Mouse (Mus musculus) granulocyte monocyte progenitor cell, adult 5-6 weeks (primary cell): ENCODE results near the gene Pakap. TPM values are rescaled to one million over a fixed set of nuclear protein-coding genes. Genes with fewer than 3 reads are reported as not detected.
A peak's percentile ranks its signal among the peaks of the same experiment; 100 is the strongest.

Experiments used
- ATAC-seq: replicated peaks from 2 replicates; pipeline ENCODE4 v1.8.0; 2016; ENCODE audit warnings: mild to moderate bottlenecking, moderate TSS enrichment, inconsistent platforms; ENCODE audit not compliant: poor library complexity, severe bottlenecking
- total RNA-seq, 2 experiments: library from RNA; stranded (forward) in 1 of 2; stranded (reverse) in 1 of 2; fragments of 200-712, 200-1000 nt in 1 of 2; fragments of >200 nt in 1 of 2; fragmentation: Nextera tagmentation in 1 of 2; gene quantifications; 2 replicates each; pipeline ENCODE4 v1.2.3; 2014 to 2017

Gene Pakap
- total RNA-seq, 2 experiments from 2014 or later = 0.10 TPM; not detected in 1

DNA sequence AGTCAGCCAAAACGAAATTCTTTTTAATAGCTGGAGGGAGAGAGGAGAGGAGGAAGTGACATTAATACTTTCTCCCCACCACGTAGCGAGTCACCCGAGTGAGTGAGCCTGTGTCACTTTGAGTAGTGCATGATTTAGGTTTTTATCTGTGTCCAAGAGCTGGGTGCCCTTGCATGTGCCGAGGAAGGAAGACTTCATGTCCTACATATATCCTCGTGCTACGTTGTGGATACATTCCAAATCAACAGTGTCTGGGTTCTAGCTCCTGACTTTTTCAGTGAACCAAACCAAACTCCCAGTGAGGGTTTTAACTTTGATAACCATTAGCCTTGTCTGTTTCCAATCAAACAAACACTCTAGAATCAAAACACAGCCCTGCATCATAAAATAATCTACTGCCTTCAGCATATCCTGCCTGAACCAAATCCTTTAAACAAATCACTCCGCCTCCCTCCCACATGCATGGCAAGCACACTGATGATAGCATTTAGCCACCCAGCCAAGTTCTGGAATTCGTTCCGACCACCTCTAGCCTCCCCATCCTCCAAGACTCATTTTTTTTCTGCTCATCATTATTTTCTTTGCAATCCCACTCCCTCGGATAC is 175.4 kb downstream of the Pakap start:
- no peak for ATAC-seq

DNA sequence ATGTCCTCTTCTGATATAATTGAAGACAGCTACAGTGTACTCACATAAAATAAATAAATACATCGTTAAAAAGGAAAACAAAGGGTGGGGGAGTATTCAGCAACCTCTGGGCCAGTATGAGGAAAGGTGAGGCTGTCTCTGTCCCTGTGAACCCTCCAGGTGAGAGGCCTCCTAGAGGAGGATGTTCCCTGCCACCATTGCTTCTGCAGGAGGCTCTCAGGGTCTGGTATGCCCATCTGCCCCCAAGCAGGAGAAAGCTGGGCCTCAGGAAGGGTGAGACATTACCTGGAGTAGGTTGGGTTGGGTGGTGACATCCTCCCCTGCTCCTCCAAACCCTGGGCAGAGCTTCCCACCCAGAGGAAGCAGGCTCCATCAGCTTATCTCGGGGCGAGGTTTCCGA is 182.7 kb downstream of the Pakap start:
- ATAC-seq = no peak

DNA sequence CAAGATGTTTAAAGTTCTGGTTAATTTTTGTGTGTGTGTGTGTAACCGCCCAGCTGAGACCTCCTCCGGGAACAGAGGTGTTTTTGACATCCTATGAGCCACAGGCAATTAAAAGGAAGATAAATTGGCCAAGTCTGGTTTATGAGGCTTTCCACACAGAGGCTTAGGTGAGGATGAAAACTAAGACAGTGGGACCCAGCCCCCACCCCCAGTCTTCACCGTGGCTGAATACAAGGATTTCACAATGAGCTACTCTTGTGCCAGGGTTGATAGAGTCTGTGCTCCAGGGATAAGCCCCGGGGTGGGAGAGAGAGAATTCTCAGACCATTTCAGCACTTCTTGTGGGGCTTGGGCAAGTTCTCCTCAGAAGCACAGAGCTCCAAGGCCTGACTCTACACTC is 183.1 kb downstream of the Pakap start:
- ATAC-seq = no peak

DNA sequence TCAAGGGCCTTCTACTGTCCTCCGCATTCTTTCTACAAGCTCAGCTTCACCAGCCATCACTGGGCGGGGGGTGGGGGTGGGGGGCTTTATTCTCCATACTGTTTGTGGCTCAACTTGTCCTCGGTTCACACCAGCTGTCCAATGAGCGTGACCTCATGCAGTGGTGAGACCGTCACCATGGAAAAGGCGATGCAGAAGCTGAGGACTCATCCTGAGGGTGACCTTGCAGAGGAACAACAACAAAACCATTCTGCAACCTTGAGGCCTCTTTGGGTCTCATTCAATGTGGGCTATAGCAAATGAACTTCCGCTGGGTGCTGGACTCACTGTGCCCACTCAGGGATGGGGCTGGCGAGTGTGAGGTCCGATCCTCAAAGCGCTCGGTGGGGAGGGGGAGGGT is 183.6 kb downstream of the Pakap start:
- ATAC-seq = no peak

DNA sequence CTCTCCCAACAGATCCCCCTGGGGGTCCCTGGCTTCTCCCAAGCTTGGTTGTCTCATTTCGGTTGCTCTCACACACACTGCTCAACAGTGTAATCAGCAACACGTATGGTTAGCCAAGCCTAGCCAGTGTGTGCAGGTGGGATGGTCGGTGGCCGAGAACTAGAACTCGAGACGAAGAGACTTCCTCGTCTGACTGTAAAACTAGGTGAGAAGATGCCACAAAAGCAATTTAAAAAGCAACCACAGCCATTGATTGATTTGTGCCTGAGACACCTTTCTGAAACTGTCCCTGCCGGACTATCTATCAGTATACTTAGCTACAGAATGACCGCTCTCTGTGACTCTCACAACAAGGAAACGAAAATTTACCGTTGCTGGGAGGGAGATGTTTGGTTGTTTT is 187.1 kb downstream of the Pakap start:
- ATAC-seq = no peak

DNA sequence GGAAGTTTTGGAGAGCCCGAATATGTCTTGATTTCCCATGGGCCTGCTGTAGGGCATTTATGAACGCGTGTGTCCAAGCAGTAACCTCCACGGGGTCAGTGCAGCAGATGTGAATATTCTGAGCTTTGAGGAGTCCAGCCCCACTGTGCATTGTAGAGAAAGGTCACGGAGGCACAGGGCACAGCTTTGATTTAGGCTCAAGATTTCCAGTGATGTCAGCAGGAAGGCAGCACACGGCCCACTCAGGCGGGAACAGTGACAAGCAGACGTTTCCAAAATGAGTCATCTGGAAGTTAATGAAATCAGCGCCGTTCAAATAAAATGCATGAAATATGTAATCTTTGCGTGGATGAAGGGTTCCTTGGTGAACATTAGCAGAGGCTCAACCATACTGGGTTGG is 190.0 kb downstream of the Pakap start:
- ATAC-seq = no peak

DNA sequence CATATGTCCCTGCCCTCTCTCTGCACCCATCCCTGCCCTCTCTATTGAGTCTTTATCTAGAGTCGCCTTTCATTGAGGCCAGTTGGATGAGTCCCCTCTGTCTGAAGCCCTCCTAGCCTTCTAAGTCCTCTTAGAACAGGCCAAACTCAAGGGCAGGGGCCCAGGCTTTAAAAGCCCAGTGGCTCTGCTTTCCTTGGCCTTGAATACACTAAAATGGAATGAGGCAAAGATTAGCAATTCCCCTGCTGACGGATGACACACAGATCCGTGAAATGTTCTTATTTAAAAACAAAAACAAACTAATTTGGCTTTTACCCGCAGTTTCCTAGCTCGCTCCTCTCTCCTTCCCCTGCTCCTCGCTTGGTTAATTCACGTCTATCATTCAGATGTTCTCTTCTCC is 194.4 kb downstream of the Pakap start:
- ATAC-seq = no peak

DNA sequence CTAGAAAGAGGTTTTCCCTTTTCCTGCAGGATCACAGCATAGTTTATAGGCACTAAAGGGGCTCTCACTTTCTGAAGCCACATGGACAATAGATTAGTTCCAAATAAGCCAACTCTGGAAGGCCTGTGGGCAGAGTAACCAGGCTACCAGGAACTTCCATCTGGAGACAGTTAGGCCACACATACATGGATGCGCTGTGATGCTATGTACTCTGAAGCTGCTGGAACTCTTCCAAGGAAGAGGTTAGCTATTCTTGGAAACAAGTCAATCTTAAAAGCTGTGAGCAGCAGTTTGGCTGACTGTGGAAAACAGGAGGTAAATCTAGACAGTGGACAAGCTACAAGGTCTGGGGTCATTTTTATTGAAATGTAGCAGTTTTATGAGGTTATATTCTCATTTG is 196.4 kb downstream of the Pakap start:
- ATAC-seq = no peak

DNA sequence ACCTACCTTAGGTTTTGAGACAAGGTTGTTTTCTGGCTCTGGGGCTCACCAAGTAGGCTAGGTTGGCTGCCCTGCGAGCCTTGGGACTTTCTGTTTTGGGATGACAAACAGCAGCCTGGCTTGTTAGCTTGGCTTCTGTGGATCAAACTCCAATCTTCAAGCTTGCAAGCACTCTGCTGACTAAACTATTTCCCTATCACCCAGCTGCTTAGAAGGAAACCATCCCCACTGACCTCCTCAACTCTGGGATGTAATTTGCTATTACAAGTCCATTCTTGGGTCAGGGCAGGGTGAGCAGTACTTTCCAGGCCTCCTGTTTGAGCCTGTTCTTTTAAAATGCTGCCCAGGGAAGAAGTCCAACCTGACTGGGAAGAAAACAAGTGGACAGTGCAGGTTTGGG is 196.9 kb downstream of the Pakap start:
- ATAC-seq = no peak

DNA sequence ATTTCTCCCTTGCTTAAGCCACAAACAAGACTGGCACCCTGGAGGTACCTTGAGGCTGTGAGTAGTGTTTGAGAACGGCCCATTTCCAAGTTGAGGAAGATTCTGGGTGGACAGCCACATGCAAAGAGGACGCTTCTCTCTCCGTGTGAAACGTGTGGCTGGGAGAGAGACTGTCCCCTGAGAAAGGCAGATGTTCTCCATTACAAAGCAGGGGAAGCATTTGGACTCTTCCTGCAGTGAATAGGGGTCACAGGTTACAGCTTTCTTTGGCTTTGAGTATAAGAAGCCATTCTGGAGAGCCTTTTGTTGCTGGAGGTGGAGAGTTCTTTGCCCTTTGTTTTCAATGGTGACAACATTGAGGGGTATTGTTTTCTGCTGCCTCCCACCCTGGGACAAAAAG is 197.8 kb downstream of the Pakap start:
- no peak for ATAC-seq

DNA sequence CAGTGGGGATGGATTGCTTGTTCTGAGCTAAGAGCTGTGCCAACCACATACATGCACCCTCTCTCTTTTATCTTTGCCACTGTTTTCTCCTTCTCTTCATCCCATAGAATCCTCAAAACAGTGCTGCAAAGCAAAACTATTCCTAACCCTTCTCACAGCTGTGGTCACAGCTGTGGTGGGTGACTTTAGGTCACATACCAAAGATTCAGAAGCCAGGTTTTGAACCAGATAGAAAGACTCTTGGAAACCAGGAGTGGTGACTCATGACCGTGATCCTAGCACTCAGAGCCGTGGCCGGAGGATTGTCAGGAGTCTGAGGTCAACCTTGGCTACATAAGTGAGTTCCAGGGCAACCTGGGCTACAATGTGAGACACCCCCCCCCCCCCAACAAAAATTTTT is 201.0 kb downstream of the Pakap start:
- ATAC-seq = no peak

DNA sequence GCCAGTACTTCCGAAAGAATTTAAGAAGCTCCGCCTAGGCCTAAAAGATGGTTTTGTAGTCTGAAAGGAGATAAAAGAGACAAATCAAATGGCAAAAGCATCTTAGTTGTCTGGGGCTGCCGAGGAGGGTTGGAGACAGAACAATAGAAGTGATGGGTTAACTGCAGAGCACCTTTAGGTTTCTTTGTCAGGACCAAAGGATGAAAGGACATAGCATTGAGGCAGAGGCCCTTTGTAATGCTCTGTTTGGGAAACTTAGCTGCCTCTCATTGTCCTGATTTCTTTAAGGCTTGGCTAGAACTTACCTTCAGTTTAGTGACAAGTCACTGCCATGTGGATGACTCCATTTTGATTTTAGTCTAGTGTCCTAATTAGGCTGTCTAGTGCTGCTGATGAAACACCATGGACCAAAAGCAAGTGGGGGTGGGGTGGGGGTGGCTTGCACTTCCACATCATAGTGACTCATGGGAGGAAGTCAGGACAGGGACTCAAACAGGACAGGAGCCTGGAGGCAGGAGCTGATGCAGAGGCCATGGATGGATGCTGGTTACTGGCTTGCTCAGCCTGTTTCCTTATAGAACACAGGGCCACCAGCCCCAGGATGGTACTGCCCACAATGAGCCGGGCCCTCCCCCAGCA is 202.3 kb downstream of the Pakap start:
- no peak for ATAC-seq

DNA sequence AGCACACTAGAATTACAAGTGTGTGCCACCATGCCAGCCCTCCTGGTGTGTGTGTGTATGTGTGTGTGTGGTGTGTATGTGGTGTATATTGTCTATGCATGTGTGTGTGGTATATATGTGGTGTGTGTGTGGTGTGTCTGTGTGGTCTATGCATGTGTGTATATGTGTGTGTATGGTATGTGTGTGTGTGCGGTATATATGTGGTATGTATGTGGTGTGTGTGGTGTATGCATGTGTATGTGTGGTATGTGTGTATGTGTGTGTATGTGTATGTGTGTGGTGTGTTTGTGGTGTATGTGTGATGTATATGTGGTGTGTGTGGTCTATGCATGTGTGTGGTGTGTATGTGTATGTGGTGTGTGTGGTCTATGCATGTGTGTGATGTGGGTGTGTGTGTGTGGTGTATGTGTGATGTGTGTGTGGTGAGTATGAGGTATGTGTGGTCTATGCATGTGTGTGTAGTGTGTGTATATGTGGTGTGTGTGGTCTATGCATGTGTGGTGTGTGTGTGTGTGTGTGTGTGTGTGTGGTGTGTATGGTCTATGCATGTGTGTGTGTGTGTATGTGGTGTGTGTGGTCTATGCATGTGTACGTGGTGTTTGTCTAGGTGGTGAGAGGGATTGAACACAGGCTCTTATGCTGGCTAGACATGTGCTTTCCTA is 203.7 kb downstream of the Pakap start:
- no peak for ATAC-seq

DNA sequence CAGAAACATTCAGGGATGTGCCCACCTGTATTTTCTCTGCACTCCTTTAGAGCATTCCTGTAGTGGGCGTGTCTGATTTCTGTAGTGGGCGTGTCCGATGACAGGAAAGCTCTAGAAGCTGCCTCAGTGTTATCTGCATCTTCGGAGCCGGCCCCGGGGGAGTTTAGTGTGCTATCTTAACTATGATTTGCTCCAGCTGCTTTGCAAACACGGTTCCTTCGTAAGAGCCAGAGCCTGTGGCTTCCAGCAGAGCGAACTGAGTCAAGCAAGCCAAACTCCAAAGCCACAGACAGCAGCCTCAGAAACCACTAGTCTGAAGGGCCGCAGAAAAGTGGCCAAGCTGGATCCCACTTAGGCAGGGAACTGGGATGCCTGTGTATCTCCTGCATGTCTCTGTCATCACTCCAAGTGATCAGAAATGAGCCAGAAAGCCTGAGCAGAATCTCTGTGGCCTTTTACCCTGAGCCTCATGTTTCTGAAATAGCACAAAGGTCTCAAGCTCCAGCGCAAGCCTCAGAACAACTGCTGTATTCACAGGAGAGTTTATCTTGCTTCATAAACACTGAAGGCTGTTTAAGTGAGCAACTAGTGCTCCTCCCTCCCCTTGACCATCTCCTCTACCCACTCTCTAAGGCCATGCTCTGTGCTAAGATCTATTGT is 205.0 kb downstream of the Pakap start:
- no peak for ATAC-seq

DNA sequence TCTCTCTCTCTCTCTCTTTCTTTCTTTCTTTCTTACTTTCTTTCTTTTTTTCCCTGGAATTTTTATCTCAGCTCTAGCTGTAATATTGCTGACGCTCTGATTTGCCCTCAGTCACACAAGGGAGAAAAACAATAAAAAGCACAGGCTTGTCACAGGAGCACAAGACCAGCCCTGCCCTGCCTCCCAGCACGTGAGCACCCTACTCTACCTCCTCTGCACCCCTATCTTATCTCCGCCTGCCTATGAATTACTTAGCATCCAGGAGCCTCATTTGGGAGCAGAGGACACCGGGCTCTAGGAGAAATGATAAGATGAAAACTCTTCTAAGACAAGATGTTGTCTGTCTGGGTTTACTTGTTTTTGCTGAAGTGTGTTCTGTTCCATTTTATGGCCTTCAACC is 206.5 kb downstream of the Pakap start:
- no peak for ATAC-seq

DNA sequence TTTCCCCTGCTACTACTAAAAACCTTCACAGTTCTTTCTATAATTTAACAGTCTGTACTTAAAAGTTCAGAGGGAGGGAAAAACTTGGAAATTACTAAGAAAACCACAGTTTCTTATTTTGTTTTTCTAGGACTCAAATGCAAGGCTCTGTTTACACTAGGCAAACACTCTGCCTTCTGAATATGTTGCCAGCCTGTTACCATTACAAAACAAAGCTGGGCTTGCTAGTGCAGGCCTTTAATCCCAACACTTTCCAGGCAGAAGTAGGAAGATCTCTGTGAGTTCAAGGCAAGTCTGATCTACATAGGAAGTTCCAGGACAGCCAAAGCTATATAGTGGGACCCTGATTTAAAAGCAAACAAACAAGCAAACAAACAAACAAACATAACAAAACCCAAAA is 207.6 kb downstream of the Pakap start:
- no peak for ATAC-seq

DNA sequence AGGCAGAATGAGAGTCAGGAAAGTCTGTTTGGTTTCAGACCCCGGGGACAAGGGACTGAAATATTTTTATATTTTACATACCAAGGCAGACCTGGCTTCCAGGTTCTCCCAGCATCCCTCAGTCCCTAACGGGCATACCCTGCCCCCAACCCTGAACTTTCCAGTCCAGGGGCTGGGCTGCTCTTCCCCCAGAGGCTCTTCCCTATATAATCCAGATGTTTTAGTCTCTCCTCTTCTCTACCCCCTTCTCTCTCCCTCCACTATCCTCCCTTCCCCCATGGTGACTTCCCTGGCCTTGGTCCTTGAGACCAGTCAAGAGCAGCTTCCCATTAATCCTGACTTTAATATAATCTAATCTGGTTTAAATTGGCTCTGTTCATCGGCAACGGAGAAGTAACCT is 212.4 kb downstream of the Pakap start:
- no peak for ATAC-seq

DNA sequence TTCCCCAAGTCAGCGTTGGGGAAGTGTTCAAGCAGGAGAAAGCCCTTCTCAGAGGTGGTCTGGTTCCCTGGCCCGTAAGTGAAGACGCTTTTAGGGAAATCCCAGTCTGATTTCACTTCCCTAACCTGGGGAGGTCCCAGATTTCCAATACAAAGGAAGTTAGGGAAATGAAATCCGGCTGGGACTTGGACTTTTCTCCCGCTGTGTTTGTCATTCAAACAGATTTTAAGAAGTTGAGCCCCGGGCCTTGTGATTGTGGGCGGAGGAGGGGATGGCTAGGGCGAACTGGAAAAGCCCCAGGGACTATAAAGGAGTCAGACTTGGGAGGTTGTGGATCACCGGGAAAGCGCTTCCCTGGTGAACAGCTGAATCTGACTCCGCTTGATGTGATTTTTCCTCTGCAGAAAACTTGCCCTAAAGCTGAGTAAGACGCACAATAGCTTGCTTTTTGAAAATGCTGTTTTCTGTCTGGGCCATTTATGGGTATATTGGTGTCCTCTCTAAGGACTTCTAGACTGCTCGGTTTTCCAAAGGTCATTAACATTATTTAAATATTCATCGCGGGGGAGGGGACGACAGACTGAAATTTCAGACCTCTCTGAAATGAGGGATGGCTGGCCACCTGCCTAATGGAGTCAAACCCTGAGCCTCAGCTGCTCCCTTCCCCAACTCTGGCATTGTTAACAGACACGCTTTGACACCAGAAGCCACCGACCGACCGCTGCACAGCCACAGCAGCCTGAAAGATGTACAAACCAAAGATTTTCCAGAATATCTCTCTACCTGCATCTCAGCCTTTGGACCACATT is 213.1 kb downstream of the Pakap start:
- ATAC-seq = no peak; the same call in 1 of the 2 replicates

DNA sequence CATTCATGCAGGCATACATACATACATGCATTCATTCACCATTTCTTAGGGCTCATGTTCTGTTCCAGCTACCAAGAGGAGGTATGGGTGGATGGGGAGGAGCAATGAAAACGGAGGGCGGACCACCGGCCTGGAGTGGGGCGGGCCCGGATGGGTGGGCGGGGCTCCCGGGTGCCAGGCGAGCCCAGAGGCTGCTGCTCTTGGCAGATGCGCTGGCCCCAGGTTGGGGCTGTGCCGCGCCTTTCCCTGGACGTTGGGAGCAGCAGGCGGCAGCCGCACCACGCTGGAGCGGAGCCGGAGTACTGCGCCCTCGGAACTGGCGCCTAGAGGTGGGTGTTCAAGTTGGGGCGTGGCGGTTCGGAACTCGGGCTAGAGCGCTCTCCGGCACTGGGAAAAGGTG is 214.0 kb downstream of the Pakap start:
- ATAC-seq = peak; percentile 78

DNA sequence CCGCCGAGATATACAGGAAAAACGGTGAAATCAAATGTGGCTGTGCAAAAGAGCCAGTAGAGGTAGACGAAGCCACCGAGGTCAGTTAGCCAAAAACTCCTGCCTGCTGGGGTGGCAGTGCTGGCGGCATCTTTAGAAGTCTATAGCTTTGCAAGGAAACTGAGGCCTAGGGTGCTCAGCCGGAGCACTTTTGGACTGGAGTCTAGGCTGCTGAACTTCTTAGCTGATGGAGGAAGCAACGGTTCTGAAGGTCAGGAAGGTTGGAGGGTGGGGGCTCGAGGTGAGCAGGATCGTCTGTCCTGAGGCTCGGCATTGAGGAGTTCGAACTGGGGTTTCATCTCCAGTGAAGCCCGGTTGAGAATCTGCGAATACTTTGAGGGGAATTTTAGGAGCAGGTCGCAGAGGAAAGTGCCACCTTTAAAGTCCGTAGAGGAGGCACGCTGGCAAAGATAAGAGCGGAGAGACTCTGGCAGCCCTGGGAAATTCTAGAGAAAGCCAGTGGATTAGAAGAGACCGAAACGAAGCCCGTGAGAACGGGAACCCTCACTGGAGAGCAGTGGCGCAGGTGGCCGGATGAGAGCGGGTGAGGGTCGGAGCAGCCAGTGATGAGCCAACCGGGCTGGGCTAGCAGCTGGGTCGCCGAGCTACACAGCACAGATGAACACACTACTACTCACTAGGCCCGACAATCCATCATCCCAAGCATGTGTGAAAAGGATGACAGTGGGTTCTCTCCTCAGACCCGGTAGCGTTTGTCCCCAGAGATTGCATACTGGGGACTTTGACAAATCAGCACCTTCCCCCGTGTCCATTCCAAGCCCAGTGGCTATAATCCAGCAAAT is 214.8 kb downstream of the Pakap start:
- peak; percentile 48 for ATAC-seq
